Mouse (Mus musculus) monocyte, adult 2 months (primary cell): ENCODE measurements at regions not wholly inside any gene's neighbourhood (a gene's known extent, or its start where the extent isn't known, plus 50 kb on each side); places are given as distances from the start of the nearest gene placed in this dataset.

Experiments used
- DNase-seq, 2 experiments: peaks; one replicate each; pipeline ENCODE4 v3.0.0; 2022; ENCODE audit warnings: low spot score in 2 of 2, low read depth in 1 of 2

DNA sequence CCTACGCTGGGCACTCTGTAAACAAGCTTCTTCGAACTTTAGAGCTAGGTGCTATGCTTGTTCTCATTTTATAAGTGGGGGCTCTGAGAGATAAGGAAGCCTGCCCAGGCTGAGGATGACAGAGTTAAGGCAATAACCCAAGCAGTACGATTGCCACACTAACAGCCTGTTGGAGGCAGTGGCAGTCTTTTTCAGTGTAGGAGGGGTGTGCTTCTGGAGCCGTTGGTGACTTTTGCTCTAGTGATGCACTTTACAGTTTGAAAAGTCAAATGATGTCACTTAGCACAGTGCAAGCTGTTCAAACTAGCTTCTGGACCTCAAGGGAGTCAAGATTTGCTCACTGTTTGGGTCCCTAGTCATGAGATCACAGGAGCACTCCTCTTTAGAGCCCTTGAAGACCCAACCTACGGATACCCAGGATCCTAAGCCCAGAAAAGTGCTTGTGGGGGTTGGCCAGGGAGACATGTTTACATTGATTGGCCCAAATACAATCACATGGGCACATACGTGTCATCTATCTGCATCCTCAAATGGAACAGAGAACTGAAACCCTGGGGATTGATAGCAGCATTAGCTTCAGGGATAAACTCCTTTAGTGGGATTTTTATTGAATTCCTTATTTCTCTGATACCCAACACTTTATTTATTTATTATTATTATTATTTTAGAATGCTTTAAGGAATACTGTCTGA is 117.7 kb upstream of the Tbl1xr1 start:
- no peak for DNase-seq

DNA sequence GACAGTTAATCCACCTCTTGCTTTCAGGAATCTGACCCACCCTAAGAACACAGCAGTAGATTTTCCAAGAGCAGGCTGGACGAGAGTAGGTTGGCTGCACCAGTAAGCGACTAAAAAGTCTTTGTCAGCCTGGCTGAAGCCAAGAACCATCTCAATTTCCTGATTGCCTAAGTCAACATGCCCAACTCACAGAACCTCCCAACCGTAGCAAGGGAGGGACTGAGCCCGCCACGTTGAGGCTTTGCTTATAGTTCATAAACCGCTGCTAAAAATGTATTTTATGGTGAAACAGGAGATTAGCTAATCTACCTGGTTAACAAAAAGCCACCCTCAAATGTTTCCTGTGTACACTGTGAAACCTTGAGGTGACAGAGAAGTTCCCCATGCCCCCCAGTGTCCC is 115.4 kb upstream of the Tbl1xr1 start:
- DNase-seq: no peak

DNA sequence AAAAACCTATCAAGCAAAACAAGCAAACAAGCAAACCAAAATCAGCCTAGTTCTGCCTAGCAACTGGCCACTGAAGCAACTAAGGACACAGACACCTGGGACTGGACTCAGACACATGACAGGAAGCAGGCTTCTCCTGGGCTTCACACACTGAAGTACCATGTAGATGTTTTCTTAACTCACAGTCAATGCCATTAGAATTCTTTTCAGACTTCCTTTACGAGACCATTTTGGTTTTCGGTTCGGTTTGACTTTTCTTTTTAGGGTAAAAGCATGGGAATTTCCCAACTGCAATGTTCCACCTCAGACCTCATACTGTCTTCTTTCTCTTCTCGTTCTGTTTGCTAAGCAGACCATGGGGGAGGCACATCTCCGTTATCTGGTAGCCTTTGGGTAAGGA is 114.7 kb upstream of the Tbl1xr1 start:
- DNase-seq: no peak

DNA sequence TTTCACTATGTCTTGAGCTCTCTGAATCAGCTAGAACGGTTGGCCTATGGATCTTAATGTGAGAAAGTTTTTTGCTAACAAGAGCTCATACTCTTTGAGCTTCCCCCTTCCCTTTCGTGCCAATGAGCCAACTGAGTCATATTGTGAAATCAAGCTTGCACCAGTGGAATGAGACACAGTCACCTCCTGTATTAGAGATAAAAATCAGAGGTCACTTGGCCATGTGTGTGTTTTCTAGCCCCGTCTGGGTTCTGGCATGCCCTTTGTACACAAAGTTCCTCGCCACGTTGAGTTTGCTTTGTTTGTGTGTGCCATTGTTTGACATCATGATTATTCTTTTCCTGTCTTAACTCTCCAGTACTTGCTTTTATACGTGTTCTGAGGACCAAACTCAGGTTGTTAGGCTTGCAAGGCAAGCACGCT is 114.1 kb upstream of the Tbl1xr1 start:
- DNase-seq: no peak

DNA sequence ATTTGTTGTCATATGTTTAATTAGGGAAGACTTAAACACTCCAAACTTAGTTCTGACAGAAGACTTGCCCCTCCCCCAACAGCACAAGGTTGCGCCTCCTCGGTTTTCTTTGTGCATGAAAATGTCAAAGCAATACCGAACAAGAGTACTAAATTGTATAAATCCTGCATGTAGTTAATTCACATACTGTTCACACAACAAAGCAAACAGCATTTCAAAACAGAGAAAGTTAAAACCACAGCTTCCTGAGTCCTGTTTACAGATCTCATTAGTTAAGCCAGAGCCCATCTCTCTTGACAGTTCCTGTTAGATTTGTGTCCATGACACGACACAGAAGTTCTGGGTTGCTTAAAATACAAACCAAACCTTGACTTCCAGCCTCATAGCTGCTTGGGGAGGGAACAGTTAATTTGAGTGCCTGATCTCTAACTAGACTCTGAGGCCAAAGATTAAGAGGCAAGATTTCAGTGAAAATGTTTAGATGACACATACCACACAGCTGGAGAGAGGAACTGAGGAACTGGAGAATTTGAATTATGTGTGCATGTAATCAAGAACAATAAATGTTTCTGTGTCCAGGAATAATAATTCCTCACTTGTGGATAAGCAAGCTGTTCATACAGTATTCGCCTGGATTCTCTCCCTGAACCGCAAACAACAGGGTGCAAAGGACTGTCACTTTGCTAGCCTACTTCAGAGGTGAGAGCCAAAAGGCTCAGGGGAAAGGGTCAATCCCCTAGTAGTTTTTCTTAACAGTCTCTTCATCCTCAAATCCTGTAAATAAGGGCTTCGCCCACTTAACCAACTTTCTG is 113.3 kb upstream of the Tbl1xr1 start:
- DNase-seq: no peak

DNA sequence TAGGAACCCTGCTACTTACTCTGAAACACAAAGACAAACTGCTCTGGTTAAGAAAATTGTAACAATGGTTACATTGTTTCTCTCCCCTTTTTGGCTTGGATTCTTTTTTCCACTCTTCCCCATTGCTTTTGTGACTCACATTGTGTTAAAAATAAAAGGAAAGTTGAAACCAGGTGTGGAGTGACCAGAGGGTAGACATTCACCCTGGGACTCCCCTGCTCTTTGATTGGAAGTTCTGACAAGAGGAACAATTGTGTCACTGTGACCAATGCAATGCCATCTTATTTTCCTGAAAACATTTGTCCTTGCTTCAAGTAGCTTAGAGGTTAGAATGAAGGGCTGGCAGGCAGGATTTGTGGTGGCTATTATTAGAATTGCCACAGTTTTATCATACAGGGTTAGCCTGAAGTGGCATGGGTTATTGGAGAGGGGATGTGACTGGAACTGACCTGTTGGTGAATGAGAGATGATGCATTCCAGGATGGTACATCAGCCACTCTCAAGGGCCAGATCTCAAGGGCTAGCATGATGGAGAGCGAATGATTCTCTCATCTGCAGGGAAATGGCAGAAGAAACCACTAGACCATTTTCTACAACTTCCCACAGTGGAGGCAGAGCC is 112.6 kb upstream of the Tbl1xr1 start:
- DNase-seq: no peak

DNA sequence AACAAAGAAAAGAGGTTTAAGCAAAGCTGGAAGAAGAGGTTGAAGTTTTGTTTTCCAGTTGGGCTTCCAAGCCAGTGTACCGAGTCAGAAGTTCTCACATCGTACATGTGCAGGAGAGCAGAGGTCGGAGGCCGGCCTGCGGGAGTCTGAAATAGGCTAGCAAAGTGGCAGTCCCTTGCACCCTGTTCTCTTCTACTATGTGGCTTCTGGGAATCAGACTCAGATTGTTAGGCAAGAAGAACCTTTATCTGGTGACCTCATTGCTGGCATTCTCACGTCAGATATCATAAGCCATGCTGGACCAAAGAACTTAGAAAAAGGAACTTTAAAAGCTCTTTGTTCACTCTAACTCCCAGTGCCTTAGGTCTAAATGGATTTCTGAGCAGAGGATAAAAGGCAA is 112.0 kb upstream of the Tbl1xr1 start:
- no peak for DNase-seq

DNA sequence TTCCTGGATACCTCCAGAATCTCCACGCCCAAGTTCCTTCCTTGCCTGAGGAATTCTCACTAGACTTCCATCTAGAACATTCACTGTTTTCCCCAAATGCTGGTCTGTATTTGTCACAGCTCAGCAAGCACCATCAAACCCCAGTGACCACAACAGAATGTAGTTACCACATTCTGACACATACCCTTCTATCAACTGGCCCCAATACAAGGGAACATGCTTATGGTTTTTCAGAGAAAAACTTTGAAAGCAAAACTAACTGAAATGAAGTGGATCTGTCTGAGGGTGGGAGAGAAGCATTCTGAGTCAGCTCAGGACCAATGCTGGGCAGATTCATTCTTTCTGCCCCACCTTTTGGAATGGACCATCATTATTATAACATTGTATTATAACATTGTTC is 110.9 kb upstream of the Tbl1xr1 start:
- no peak for DNase-seq

DNA sequence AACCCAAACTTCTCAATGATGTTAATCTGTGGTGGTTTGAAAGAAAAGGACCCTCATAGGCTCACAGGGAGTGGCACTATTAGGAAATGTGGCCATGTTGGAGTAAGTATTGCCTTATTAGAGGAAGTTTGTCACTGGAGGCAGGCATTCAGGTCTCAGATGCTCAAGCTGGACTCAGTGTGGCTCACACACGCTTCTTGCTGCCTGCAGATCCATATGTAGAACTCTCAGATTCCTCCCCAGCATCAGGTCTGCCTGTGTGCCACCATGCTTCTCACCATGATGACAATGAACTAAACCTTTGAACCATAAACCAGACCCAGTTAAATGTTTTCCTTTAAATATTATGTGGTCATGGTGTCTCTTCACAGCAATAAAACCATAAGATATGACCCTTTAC is 104.7 kb upstream of the Tbl1xr1 start:
- no peak for DNase-seq

DNA sequence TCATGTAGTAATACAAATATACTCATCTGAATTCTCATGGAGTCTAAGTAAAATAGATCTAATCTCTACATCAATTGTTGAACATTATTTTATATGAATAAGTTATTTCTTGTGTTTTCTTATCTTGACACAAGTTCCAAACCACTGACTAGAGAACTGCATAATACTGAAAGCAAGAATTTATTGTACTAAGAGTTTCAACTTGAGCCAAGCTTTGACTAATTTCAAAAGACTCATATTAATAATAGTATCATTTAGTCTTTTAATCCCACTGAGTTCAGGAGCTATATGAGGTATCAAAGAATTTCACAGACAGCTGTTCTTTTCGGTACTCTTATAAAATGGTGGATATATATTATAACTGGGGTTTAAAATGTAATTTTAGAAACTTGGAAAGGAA is 103.3 kb upstream of the Tbl1xr1 start:
- no peak for DNase-seq

DNA sequence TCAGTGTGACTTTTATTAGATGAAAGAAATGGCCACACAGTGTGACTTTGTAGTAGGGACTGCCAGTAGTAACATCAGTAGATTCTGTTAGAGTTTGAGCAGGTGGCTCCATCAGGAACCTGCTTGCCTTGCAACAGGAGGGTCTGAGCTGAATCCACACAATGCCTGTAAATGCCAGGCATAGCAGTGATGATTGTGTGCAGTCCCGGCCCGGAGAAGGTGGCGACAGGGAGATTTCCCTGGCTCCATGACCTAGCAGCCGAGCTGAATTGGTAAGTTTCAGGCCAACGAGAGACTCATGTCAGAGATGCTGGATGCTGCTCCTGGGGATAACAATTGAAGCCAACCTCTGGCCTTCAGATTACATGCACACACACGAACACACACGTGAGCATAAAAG is 102.8 kb upstream of the Tbl1xr1 start:
- DNase-seq: no peak

DNA sequence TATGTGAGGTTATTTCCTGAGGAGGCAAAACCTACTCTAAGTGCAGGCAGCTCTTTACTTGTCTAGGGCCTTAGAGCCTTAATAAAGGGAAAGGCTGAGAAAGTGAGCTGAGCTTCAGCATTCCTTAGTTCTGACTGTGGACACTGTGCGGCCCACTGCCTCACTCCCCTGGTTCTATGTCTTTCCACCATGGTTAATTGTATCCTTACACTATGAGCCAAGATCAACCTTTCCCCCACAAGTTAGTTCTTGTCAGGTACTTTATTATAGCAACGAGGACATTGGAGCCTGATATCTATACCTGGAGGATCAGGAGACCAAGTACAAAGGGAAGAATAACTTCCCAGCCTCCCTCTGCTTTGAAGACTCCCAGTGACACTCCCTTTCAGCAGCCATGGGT is 101.7 kb upstream of the Tbl1xr1 start:
- no peak for DNase-seq

DNA sequence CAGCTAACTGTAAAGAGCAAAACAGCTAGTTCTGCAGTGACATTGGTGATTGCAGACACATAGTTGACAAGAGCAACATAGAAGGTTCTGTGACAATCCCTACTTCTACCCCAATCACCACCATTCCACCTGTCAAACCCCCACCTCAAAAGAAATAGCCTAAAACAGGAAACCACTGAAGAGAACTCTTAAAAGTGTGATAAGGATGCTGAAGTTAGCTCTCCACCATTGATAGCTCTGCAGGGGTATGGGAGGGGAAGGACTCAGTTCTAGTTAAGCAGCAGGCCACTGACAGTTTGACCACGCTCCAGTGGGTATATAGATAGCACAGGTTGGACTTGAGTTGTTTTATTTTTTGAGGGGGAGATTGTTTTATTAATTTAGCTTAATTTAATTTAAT is 98.7 kb upstream of the Tbl1xr1 start:
- DNase-seq: no peak

DNA sequence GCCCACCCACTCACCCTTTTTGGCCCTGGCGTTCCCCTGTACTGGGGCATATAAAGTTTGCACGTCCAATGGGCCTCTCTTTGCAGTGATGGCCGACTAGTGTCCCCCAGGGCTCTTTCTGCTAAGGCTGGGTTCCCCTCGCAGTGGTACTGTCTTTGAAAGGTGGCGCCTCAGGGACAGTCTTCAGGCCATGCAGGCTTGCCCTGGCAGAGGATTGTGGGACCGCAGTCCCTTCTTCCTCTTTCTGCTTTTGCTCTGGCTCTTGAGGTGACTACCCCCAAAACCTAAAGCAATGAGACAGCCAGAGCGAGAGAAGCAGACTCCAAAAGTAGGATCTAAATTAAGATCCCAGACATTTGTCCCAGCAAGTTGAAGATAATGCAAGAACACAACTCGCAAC is 93.5 kb upstream of the Tbl1xr1 start:
- DNase-seq: peak in 1 of 2 experiments; percentile 27

DNA sequence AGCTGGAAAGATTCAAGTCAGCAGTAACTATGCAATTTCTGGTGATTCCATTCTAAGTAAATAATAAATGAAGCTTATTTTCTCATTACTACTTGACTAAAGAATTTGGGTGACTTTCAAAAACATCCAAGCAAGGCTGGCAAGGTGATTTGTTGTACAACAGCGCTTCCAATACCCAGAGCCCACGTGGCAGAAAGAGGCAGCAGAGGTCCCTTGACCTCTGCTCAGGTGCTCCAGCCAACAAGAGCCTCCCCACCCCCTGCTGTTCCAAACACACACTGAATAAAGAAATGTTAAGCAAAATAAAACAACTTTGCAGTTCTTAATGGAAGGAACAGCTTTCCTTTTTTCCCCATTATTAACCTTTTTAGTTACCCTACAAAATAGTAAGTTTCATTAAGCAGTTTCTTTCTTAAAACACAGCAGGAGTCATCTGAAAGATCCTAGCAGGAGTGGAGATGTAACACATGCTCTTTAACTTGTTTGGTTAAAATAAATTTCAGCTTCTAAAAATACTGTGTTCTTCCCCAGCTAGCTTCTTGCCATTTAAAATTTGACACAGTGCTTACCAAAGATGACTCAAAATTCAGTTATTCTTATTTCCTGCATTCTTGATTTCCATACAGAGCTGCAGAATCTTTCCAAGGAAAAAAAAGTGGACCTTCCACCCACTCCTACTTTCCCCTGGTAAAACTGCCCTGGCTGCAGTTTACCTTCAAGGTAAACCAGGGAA is 92.3 kb upstream of the Tbl1xr1 start:
- no peak for DNase-seq

DNA sequence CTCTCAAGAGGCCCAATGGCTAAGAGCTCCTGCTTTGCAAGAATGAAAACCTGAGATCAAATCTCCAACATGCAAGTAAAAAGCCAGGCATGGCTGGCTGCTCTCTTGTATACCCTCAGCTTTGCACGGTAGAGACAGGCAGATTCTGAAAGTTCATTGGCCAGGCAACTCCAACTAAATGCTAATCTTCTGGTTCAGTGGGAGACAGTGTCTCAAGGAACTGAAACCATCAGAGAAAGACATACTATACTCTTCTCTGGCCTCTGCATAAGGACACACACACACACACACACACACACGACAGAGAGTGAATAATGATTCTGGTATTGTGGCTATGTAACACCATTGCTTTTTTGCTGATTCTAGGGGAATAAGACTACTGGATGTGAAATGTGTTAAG is 91.6 kb upstream of the Tbl1xr1 start:
- DNase-seq: no peak

DNA sequence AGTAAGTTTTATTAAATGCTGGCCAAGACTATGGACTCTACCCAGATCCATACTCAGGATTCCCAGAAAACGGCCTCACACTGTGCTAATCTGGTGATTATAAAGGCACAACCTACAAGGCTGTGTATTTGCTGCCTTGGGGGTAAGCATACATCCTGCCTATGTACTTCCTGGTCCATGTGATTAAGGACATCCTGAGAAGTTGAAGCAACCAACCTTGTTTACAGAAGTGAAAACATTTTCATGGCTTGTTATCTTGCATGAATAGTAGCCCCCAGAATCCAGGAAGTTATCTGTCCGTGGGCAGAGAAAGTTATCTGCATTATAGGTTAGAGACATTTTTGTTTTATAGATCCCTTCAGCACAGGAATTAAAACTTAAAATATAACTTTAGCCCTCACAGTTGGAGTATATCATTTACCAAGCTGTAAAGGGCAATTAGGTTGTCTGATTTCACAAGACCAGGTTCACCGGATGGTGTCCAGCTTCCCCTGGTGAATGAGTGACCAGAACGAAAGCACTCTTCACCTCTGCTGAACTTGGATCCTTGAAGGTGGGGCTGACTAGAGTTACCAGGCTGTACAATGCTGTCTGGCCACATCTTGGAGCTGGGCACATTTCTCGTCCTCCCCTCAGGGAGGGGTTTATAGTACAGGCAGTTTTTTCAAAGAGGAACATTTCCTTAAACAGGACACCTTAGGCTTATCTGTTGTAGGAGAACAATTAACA is 90.1 kb upstream of the Tbl1xr1 start:
- no peak for DNase-seq

DNA sequence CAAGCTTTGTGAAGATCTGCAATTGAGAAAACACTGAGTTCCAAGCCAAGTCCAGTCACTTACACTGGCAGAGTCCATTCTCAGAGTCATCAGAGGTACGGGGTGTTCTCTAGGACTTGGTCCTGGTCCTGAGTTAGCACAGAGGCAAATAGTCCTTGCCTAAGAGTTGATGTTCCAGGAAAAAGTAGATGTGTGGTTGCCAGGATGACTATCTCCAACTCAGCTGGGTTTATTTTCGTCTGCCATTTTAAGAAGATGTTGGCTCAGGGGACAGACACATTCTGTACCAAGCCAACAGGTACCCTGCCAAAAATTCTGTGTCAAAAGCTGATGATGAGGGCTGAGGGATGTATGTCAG is 89.6 kb upstream of the Tbl1xr1 start:
- no peak for DNase-seq

DNA sequence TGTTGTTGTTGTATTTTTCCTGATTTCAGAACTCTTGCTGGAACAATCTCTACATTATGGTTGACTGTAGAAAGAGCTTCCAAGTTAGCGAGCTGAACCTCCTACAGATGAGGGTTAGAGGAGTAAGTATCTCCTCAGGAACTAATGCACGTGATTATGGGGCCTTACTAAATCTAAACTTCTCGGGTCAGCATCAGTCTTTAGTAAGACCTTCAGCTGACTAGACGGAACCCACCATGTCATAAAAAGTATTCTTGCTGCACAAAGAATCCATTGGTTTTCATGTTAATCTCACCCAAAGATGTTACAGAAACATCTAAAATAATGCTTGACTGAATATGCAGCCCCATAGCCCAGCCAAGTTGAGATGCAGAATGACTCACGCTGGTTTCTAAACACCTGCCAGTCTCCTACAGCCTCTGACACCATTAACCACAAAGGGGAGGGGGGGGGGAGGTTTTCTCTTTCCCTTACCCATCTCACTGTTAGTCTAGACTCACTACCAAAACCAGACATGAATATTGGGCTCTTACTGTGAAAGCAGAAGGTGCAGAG is 88.9 kb upstream of the Tbl1xr1 start:
- no peak for DNase-seq

DNA sequence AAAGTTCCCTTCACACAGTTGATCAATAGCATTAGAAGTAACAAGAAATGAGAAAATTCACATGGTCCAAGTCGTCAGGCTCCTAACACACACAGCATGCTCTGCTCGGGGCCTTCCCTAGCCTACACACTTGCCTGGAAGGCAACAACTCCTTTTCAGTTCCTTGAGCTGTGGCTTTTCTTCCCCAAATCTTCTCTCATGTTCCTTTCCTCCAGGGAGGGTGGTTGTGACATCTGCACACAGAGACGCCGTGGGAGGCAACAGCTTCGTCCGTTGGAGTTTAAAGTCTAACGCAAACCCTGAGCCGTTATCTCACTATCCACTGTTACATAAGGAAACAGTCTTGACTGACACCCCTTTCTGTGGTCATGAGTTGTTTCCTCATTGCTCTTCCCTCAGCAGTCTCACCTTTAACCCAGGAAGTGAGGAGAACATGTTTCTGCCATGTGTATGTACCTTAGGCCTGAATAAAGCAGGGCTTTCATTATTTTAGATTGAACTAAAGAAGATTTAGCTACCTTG is 88.4 kb upstream of the Tbl1xr1 start:
- DNase-seq: peak in 1 of 2 experiments; percentile 25

DNA sequence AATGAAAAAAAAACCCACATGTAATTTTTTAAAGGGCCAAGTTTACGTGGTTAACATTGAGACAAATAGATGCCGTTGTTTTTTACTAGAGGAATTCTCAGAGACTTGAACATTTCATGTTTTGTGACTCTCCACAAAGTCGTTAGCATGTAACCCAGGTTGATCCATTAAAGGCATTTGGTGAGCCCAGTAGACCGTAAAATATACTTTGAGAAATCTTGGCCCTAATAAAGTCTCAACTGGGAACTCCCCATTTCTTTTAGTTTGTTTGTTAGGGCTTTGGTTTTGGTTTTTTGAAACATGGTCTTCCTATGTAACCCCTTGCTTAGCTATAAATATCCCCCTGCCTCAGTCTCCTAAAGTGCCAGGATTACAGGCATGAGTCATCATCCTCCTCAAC is 85.9 kb upstream of the Tbl1xr1 start:
- no peak for DNase-seq
